21 mouse cellular contexts compared by ENCODE assay signal in genomic region chr14:48167020-48167419, GRCm38 (mm10). TPM values are rescaled to one million over a fixed set of nuclear protein-coding genes. Genes with fewer than 3 reads are reported as not detected.
DNase-seq lines count a peak whose midpoint lies in the region; ATAC-seq and TF ChIP-seq lines count a peak whose summit lies in the region.
"Had no signal": no experiment of that assay in that cellular context is flagged by ENCODE, and none has a peak within 500 bp of the region (broad histone marks: within the 10 kb centered on the region; RNA-seq: fewer than 3 reads in every experiment).

No protein-coding gene starts in this region.

- no peak for TF ChIP-seq CTCF in liver, postnatal 0 days (IDR thresholded peaks at IDR 0.05; ENCODE audit: low read depth)

- no peaks in the 10 kb centered on the region for H3K4me1 ChIP-seq in embryonic facial prominence, embryonic 11.5 days (ENCODE audit: control insufficient read depth, insufficient read depth, low read length)
- peaks cover 51% of the 10 kb centered on the region for H3K4me1 ChIP-seq in embryonic facial prominence, embryonic 10.5 days
- H3K4me1 ChIP-seq in liver, postnatal 0 days (ENCODE audit: insufficient read depth) = no peaks in the 10 kb centered on the region

- no peak for DNase-seq in embryonic facial prominence, embryonic 11.5 days (ENCODE audit: low spot score)
- no peak for DNase-seq in embryonic facial prominence, embryonic 10.5 days (ENCODE audit: low spot score)
- peak; percentile 80 for DNase-seq in heart, adult 11 months
- DNase-seq in heart, postnatal 4 days = no peak
- DNase-seq in liver, postnatal 0 days = peak; percentile 4
- no peak for DNase-seq in liver
- DNase-seq: adrenal gland, adult 2 months; adrenal gland, adult 8-10 months; adrenal gland, postnatal 10 days; adrenal gland, postnatal 25 days; adrenal gland, postnatal 36 days; B cell, adult 2 months; cerebellum, adult 11 months; cerebellum, adult 11-12 months; cerebellum, adult 18-20 months had no signal

- no peaks in the 10 kb centered on the region for H3K27me3 ChIP-seq in embryonic facial prominence, embryonic 11.5 days (ENCODE audit: control insufficient read depth, insufficient read depth, low read length)
- no peaks in the 10 kb centered on the region for H3K27me3 ChIP-seq in embryonic facial prominence, embryonic 10.5 days (replicated peaks; ENCODE audit: low read depth, poor library complexity, severe bottlenecking)
- no peaks in the 10 kb centered on the region for H3K27me3 ChIP-seq in liver, postnatal 0 days (ENCODE audit: insufficient read depth, low read length)
- H3K27me3 ChIP-seq: CH12.LX had no signal

- TF ChIP-seq EP300 in liver, postnatal 0 days (IDR thresholded peaks at IDR 0.05; ENCODE audit: low read depth) = no peak

- H3K9me3 ChIP-seq in embryonic facial prominence, embryonic 11.5 days (replicated peaks; ENCODE audit: control insufficient read depth, low read length) = no peaks in the 10 kb centered on the region
- H3K9me3 ChIP-seq in embryonic facial prominence, embryonic 10.5 days = no peaks in the 10 kb centered on the region
- no peaks in the 10 kb centered on the region for H3K9me3 ChIP-seq in liver, postnatal 0 days (ENCODE audit: low read length)
- H3K9me3 ChIP-seq: G1E had no signal

- WGBS in embryonic facial prominence, embryonic 11.5 days = 53% methylated on average over 3 of the region's 3 CpGs
- WGBS in embryonic facial prominence, embryonic 10.5 days = 62% methylated on average over 3 of the region's 3 CpGs
- WGBS in liver, postnatal 0 days (ENCODE audit: insufficient replicate concordance) = 60% methylated on average over 3 of the region's 3 CpGs

- no peaks in the 10 kb centered on the region for H3K36me3 ChIP-seq in embryonic facial prominence, embryonic 11.5 days (replicated peaks; ENCODE audit: control insufficient read depth, insufficient read depth, low read depth, low read length)
- H3K36me3 ChIP-seq in embryonic facial prominence, embryonic 10.5 days (replicated peaks) = peaks cover 4% of the 10 kb centered on the region; the same call in 1 of the 2 replicates
- H3K36me3 ChIP-seq in liver, postnatal 0 days (replicated peaks; ENCODE audit: insufficient read depth, low read length) = no peaks in the 10 kb centered on the region
- H3K36me3 ChIP-seq: G1E had no signal

- no peak overlapping the region for H3K4me3 ChIP-seq in embryonic facial prominence, embryonic 11.5 days (ENCODE audit: low read depth, low read length)
- no peak overlapping the region for H3K4me3 ChIP-seq in embryonic facial prominence, embryonic 10.5 days
- H3K4me3 ChIP-seq in liver, postnatal 0 days (ENCODE audit: low read depth, low read length) = no peak overlapping the region

- no peak overlapping the region for H3K27ac ChIP-seq in embryonic facial prominence, embryonic 11.5 days (replicated peaks; ENCODE audit: low read depth, low read length)
- H3K27ac ChIP-seq in embryonic facial prominence, embryonic 10.5 days (replicated peaks) = no peak overlapping the region
- H3K27ac ChIP-seq in liver, postnatal 0 days (ENCODE audit: low read depth) = no peak overlapping the region

- no peak overlapping the region for H3K4me2 ChIP-seq in embryonic facial prominence, embryonic 11.5 days (ENCODE audit: low read depth, low read length)
- H3K4me2 ChIP-seq in liver, postnatal 0 days (ENCODE audit: low read depth, low read length) = no peak overlapping the region

- ATAC-seq in embryonic facial prominence, embryonic 11.5 days (replicated peaks; ENCODE audit: insufficient number of reproducible peaks, low FRiP score, low TSS enrichment, low read depth) = peak; percentile 63; the same call in 1 of the 2 replicates
- ATAC-seq in liver, postnatal 0 days = no peak
- ATAC-seq: activated CD4-positive, CD25-positive, alpha-beta regulatory T cell, adult 4 months; CD4-positive, CD25-positive, alpha-beta regulatory T cell, adult 4 months; Patski had no signal

- no peak overlapping the region for H3K9ac ChIP-seq in embryonic facial prominence, embryonic 11.5 days (replicated peaks; ENCODE audit: low read length)
- no peak overlapping the region for H3K9ac ChIP-seq in liver, postnatal 0 days (replicated peaks)

RNA-seq across cellular contexts. Expression of gene Peli2, which starts 46.4 kb away (rescaled TPM):
- 7.0 and 7.7 TPM in 2 replicates for polyA plus RNA-seq in embryonic facial prominence, embryonic 11.5 days (2014; fragmentation: Nextera tagmentation; extraction: Ambion mirVana)
- polyA plus RNA-seq in embryonic facial prominence, embryonic 10.5 days (2016; fragmentation: Nextera tagmentation; extraction: Ambion mirVana) = 8.0 and 9.4 TPM in 2 replicates
- total RNA-seq in heart, postnatal 4 days (2021) = 10 to 100 TPM; 12.1 to 12.8 TPM
- 1.5 and 2.8 TPM in 2 replicates for polyA plus RNA-seq in liver, postnatal 0 days (2015; fragmentation: Nextera tagmentation; extraction: Ambion mirVana)
- total RNA-seq: CH12.LX, MEL had no signal
- polyA plus RNA-seq: G1E had no signal

Comparison
In these comparisons a context has a peak if more than half of its experiments do, and no peak if none do; other contexts are left out.
1. DNase-seq: peak in heart, adult 11 months (single experiment) and liver, postnatal 0 days (single experiment); none in embryonic facial prominence, embryonic 11.5 days (single experiment), embryonic facial prominence, embryonic 10.5 days (single experiment), heart, postnatal 4 days (single experiment) and liver (single experiment).